Mouse (Mus musculus) bone marrow, adult 2 months (tissue): ENCODE measurements around the gene Kcnip4.

Source experiments
- CTCF ChIP-seq: fragments of 200-500 bp; IDR thresholded peaks from 2 replicates; pipeline ENCODE4 v1.5.1; 2011; ENCODE audit warnings: low read length, control low read depth; ENCODE audit not compliant: control insufficient read depth, insufficient read depth
- POLR2A ChIP-seq: fragments of 200-500 bp; IDR thresholded peaks from 2 replicates; pipeline ENCODE4 v1.6.1; 2011; ENCODE audit warnings: low read depth, mild to moderate bottlenecking, control low read depth, low read length, borderline replicate concordance; ENCODE audit not compliant: control insufficient read depth

GRCm38 (mm10) chr5:48563996-48564587 lies 960.6 kb downstream of the Kcnip4 start:
- TF ChIP-seq POLR2A (no peak), CTCF (no peak)
